Mouse (Mus musculus) stomach, embryonic 15.5 days (tissue): ENCODE data around the gene Gm17657. TPM values are rescaled to one million over a fixed set of nuclear protein-coding genes. Genes with fewer than 3 reads are reported as not detected.

Experiments used
- ATAC-seq: fragments of 200-750 bp; cut with Nextera tagmentation; 2 replicates; pipeline ENCODE4 v1.8.0; 2017; ENCODE audit warnings: low read depth, moderate number of reproducible peaks, moderate TSS enrichment; ENCODE audit not compliant: insufficient read depth, low FRiP score
- H3K27ac ChIP-seq: fragments of 300-500 bp; sonication (generic); 2 replicates; pipeline ENCODE4 v1.5.1; 2015; ENCODE audit warnings: mild to moderate bottlenecking, inconsistent platforms
- H3K27me3 ChIP-seq: fragments of 300-500 bp; sonication (generic); replicated peaks from 2 replicates; pipeline ENCODE4 v1.6.1; 2015; ENCODE audit warnings: inconsistent platforms
- H3K36me3 ChIP-seq: fragments of 300-500 bp; sonication (generic); 2 replicates; pipeline ENCODE4 v1.6.1; 2015; ENCODE audit warnings: inconsistent platforms
- H3K4me1 ChIP-seq: fragments of 300-500 bp; sonication (generic); 2 replicates; pipeline ENCODE4 v1.6.1; 2015; ENCODE audit warnings: inconsistent platforms
- H3K4me2 ChIP-seq: fragments of 300-500 bp; sonication (generic); 2 replicates; pipeline ENCODE4 v1.6.1; 2015; ENCODE audit warnings: mild to moderate bottlenecking, inconsistent platforms
- H3K4me3 ChIP-seq: fragments of 300-500 bp; sonication (generic); replicated peaks from 2 replicates; pipeline ENCODE4 v1.5.1; 2015; ENCODE audit warnings: inconsistent platforms
- H3K9ac ChIP-seq: fragments of 300-500 bp; sonication (generic); 2 replicates; pipeline ENCODE4 v1.6.1; 2015; ENCODE audit warnings: inconsistent platforms
- H3K9me3 ChIP-seq: fragments of 300-500 bp; sonication (generic); 2 replicates; pipeline ENCODE4 v1.6.1; 2016; ENCODE audit warnings: inconsistent platforms
- WGBS: fragments of 180-500 bp; shearing (Covaris S2); methylation state at CpG from one replicate; pipeline ENCODE4 v1.1.7; 2015; 5-methylcytosine and 5-hydroxymethylcytosine counted together
- microRNA-seq: library from miRNA; unstranded; fragments of <30 nt; microRNA quantifications from one replicate; pipeline ENCODE4, GENCODE M21; 2016
- polyA plus RNA-seq: library from polyadenylated mRNA; unstranded; fragments of >200 nt; fragmentation: Nextera tagmentation; extraction: Ambion mirVana; gene quantifications from 2 replicates; pipeline ENCODE4 v1.2.1, GENCODE M21; 2015

The Gm17657 gene
- polyA plus RNA-seq, 1 experiment from 2014 or later: not detected

DNA sequence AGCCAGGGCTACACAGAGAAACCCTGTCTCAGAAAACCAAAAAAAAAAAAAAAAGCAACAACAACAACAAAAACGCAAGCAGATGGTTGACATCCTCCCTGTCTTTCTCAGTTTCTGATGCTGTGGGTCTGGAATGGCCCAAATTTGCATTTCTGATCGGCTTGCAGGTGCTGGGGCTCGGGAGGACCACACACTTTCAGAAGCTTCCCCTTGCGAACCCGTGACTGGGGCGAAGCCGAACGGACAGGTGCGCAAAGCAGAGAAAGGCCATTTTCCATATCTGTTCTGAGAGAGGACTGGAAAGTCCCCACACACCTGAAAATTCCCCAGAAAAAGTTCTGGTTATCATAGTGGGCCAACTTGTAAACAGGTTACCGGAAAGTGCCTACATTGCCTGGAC lies 72.1 kb downstream of the Gm17657 start:
- Histone ChIP-seq H3K9ac (no peak overlapping the region), H3K4me1 (no peaks in the 10 kb centered on the region; the same call in 1 of the 2 replicates), H3K27me3 (no peaks in the 10 kb centered on the region), H3K9me3 (no peaks in the 10 kb centered on the region), H3K4me3 (no peak overlapping the region), H3K27ac (no peak overlapping the region), H3K4me2 (no peak overlapping the region), H3K36me3 (no peaks in the 10 kb centered on the region)
- no peak for ATAC-seq
- 90% methylated on average over 10 of the region's 10 CpGs for WGBS

DNA sequence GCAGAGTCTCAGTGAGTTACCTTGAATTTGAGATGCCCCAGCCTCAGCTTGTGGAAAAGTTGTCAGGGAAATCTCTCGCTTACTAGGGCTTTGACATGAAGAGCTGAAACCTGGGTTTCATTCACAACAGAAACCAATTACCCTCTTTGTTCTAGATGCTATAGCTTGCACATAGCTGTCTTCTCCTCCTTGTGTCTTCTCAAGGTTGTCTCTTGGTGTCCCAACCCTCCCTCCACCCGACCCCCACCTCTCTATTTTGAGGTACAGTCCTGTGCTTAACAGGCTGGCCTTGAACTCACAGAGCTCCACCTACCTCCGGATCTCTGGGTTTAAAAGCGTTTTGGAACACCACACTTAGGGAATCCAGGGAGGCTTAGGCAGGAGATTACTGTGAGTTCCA lies 73.0 kb downstream of the Gm17657 start:
- WGBS: 75% methylated on average over 4 of the region's 4 CpGs
- Histone ChIP-seq H3K36me3 (no peaks in the 10 kb centered on the region), H3K4me3 (no peak overlapping the region), H3K27me3 (no peaks in the 10 kb centered on the region), H3K4me1 (no peaks in the 10 kb centered on the region; the same call in 1 of the 2 replicates), H3K9me3 (no peaks in the 10 kb centered on the region), H3K27ac (no peak overlapping the region), H3K9ac (no peak overlapping the region), H3K4me2 (no peak overlapping the region)
- ATAC-seq: no peak

- no peak overlapping the region for H3K4me2 ChIP-seq
- no peak overlapping the region for H3K4me3 ChIP-seq
- no peaks in the 10 kb centered on the region for H3K27me3 ChIP-seq
- peaks cover 4% of the 10 kb centered on the region; the same call in 1 of the 2 replicates for H3K4me1 ChIP-seq
- no peak overlapping the region for H3K9ac ChIP-seq
- no peak for ATAC-seq
- no peaks in the 10 kb centered on the region for H3K9me3 ChIP-seq
- 89% methylated on average over 3 of the region's 3 CpGs for WGBS
- H3K27ac ChIP-seq: no peak overlapping the region
- no peaks in the 10 kb centered on the region for H3K36me3 ChIP-seq
These were observed 74.3 kb downstream of the Gm17657 start for GRCm38 (mm10) chr17:29475142-29475541.

GRCm38 (mm10) chr17:29474036-29474435 lies 75.4 kb downstream of the Gm17657 start:
- WGBS: 71% methylated on average over 2 of the region's 2 CpGs
- H3K4me1 ChIP-seq: peaks cover 4% of the 10 kb centered on the region; the same call in 1 of the 2 replicates
- H3K9ac ChIP-seq: no peak overlapping the region
- no peak overlapping the region for H3K4me2 ChIP-seq
- H3K4me3 ChIP-seq: no peak overlapping the region
- H3K27ac ChIP-seq: no peak overlapping the region
- H3K36me3 ChIP-seq: no peaks in the 10 kb centered on the region
- no peaks in the 10 kb centered on the region for H3K9me3 ChIP-seq
- no peaks in the 10 kb centered on the region for H3K27me3 ChIP-seq
- ATAC-seq: no peak

DNA sequence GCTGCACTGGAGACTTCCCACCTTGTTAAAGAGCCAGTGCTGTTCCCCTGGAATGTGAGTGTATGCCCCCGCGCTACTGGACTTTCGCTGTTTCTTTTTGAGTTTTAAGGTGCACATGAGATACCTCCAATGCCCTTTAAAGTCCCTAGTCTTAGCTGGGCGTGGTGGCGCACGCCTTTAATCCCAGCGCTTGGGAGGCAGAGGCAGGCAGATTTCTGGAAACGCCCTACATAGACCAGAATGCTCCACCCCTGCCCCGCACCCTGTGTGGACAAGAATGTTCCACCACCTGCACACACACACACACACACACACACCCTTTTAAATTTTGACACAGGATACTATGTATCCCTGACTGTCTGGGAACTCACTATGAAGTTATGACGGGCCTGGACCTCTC lies 76.0 kb downstream of the Gm17657 start:
- no peak overlapping the region for H3K27ac ChIP-seq
- no peaks in the 10 kb centered on the region for H3K9me3 ChIP-seq
- peaks cover 4% of the 10 kb centered on the region; the same call in 1 of the 2 replicates for H3K4me1 ChIP-seq
- no peak for ATAC-seq
- H3K9ac ChIP-seq: no peak overlapping the region
- no peak overlapping the region for H3K4me3 ChIP-seq
- H3K27me3 ChIP-seq: no peaks in the 10 kb centered on the region
- no peaks in the 10 kb centered on the region for H3K36me3 ChIP-seq
- 95% methylated on average over 10 of the region's 10 CpGs for WGBS
- no peak overlapping the region for H3K4me2 ChIP-seq

Small RNA genes lying within 50 kb of the gene (microRNA-seq; reads per million reads assigned to microRNA genes)
- gene Mir7667: not detected

Other genes with a start within 250 kb of the Gm17657 start
- 1.6 and 1.9 TPM in 2 replicates for gene Pi16, start 232.0 kb downstream of the Gm17657 start, polyA plus RNA-seq
- 250 and 272 TPM in 2 replicates for gene Mtch1, start 201.7 kb downstream of the Gm17657 start, polyA plus RNA-seq
- gene Fgd2, start 188.7 kb downstream of the Gm17657 start, polyA plus RNA-seq: 11.3 and 12.5 TPM in 2 replicates
- 11.5 and 20.9 TPM in 2 replicates for gene Pim1, start 58.9 kb downstream of the Gm17657 start, polyA plus RNA-seq
- 12.2 and 14.8 TPM in 2 replicates for gene Tbc1d22b, start 147 bp upstream of the Gm17657 start, polyA plus RNA-seq
- 0.93 and 1.3 TPM in 2 replicates for gene Tmem217, start 2.7 kb upstream of the Gm17657 start, polyA plus RNA-seq
- gene Rnf8, start 65.2 kb upstream of the Gm17657 start, polyA plus RNA-seq: 66.3 and 70.8 TPM in 2 replicates
- 2.6 and 3.0 TPM in 2 replicates for gene Gm28043, start 65.2 kb upstream of the Gm17657 start, polyA plus RNA-seq
- gene Cmtr1, start 111.0 kb upstream of the Gm17657 start, polyA plus RNA-seq: 95.8 and 97.9 TPM in 2 replicates
- gene Ccdc167, start 167.4 kb upstream of the Gm17657 start, polyA plus RNA-seq: 13.0 and 14.1 TPM in 2 replicates